Mouse (Mus musculus): ENCODE data around the gene Suclg2.

GRCm38 (mm10) chr6:95701786-95702185 is 16.8 kb downstream of the Suclg2 start:
- TF ChIP-seq CTCF (conservative IDR thresholded peaks at IDR 0.05; ENCODE audit: low read length) (no peak), NANOG (IDR thresholded peaks at IDR 0.05; ENCODE audit: borderline replicate concordance, low read length) (no peak)

All from E14TG2a.4 (cell line).